Mouse (Mus musculus): ENCODE results near the gene Lmx1b. TPM values are rescaled to one million over a fixed set of nuclear protein-coding genes. Genes with fewer than 3 reads are reported as not detected.

Lmx1b gene
- total RNA-seq, 2 experiments from 2014 or later, result 0.09 TPM; not detected in 1

DNA sequence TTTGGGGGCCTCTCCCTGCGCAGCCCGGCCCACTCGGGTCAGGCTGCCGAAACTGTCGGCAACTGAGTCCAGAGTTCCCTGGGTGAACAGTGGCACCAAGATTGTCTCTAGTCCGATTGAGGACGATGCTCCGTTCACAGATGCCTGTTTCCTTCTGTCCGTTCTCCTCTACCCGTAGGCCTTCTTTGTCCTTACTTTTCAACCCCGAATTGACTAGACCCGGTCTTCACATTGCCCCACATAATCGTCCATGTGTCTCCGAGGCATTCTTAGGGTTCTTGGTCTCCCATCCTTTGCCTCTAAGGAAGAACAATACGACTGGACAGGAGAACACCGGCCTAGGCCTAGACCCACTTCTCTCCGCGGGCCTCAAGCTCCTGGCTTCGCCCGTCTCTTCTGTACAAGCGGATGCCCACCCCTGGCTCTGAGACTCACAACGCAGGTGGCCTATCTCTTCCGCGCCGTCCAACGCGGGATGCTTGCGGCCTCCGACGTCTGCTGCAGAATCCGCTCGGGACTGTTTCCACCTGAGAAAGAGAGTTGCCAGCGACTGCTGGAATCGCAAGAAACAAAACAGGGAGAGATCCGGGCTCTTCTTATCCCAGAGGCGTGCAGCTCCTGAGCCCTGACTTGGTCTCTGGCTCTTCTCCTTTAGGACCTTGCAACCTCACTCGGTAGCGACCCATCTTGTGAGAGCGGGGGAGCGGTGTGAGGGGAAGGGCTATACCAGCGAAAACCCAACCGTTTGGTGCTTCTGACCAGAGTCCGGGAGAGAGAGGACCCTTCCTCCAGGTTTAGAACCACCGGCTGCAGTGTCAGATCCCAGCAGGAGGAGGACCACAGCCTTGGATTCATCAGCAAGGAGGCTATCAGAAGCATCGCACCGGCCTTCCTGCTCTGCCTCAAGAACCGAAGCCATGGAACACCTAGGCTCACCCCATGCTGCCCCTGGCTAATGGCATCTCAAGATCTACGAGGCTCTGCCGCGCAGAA, 3.7 kb upstream of the Lmx1b start:
- no peak for DNase-seq

DNA sequence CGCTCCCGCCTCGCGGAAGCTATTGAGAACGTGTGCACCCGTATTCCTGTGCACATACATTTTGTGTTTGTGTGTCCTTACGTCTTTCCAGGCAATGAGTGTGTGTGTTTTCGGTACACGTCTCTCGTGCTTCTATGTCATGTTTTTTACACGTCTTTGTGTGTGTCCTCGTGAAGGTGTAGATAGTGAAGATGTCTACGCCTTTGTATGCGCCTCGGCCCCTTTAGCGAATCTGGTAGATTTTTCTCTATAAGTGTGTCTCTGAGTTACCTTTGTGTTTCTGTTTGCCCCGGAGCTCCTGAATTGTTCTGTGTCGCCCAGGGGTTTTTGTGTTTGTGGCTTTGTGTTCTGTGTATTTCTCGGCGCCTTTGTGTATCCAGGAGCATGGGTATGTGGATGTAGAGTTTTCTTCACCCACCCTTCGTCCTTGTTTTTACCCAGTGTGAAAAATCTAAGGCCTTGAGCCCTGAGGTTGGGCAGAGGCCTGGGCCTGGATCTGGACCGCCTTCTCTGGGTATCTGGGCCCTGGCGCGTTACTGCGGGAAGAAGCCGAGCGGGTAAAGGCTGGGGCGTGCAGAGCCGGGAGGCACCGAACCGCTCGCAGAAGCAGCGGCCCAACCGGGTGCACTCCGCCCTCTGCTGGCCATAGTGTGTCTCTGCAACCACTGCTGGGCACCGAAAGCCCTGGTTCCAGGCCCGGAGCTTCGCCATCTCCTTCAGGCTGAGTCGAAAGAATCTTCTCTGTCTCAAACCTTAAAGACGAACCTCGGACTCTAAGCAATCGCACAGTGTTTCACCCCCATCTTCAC, 2.5 kb upstream of the Lmx1b start:
- DNase-seq, result peak; percentile 85

DNA sequence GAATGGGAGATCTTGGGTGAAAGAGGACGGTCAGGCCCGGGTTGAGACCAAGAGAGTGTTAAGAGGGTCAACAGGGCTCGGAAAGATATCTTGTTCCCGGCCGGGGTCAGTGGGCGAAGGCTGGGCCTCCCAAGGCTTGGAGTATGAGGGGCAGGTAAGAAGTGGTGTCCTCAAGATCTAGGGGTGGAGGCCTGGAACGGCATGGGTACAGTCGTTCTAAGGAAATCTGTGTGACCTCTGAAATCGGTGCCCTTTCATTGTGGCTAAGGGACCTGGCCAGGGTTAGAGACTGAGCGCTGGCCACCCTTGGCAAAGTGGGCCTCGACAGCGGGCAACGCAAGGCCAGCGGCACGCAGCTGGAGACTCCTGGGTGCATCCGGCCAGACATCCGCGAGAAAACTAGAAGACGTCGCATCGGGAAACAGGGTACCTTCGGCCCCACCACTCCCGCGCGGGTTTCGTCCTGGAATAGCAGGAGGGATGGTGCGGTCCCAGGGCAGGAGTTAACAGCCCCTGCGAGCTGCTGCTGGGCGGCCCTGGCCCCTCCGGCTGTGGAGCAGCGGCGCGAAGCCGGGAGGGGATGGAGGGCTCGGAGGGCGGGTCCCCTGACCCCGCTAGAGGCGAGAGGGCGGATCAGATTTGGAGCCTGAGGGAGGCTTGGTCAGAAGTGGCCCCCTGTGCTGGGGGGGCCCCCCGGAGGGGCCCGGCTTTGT, 1.7 kb upstream of the Lmx1b start:
- no peak for DNase-seq

- DNase-seq, result peak; percentile 55
These were observed 907 bp upstream of the Lmx1b start for GRCm38 (mm10) chr2:33640978-33641858.

DNA sequence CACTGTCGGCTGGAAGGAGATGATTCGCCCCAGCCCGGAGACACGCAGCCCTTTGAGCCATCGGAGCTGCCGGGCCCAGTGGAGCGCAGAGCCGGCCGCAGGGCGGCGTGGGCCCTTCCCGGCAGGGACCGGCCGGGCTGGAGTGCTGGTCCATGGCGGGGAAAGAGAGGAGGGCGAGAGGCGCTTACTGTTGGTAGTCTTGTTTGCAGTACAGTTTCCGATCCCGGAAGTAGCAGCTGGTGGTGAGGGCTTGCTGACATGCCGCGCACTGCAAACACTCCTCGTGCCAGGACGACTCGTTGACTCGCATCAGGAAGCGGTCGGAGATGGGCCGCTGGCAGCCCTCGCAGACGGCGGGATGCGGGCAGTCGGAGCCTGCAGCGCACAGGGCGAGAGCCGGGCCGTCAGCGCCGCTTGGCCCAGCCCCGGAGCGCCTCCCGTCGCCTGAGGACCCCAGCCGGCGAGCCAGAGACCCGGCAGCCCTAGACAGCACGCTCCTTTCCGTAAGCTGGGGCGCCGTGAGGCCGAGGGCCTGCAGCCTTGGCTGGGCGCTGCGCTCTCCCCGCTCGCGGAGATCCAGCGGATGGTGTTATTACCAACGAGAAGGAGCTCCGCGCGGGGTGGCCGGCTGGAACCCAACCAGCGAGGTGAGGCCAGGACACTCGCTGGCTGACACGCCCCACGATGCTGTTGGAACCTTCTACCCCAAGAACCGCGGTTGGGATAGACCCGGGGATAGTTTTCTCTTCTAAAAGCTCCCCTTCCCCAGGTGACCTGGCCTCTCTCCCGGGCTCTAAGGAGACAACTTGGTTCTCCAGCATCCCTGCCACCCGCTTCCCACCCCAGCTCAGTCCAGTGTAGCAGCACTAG, 775 bp downstream of the Lmx1b start:
- DNase-seq, result no peak

GRCm38 (mm10) chr2:33638141-33638733, 2.1 kb downstream of the Lmx1b start:
- DNase-seq, result no peak

DNA sequence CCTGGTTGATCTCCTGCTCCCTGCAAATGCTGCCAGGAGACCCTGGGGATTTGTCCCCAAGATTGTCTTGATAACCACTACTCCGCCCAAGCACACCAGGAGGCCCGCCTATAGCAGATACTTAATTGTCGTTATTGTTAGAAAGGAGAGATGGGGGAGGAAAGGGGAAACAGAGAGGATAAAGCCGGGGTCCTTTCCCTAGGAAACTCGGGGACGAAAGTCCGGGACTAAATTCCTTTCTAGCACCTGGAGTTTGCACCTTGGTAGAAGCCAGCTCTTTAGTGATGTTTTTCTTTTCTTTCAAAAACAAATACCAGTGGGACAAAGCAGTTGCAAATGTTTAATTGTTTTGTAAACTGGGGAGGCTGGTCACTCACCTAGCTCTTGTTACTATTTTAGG, 3.0 kb downstream of the Lmx1b start:
- no peak for DNase-seq

GRCm38 (mm10) chr2:33636628-33637188, 3.6 kb downstream of the Lmx1b start:
- no peak for DNase-seq

DNA sequence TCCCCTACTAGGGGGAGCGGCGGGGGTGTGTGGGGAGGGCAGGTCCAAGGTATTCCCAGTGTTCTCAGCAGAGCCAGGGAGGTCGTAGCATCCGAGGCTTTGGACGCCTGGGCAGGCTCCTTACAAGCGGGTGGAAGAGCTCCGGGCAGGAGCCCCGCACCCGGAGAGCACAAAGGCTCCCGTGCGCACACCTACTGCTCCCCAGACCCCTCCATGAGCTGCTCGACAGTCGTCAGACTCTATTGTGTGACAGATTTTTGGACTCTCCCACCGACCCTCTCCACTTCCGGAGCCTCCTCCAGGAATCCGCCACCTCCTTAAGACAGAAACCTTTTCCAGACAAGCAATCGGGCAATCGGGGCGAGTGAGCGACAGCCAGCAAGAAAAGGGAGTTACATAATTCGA, 4.2 kb downstream of the Lmx1b start:
- DNase-seq, result no peak

GRCm38 (mm10) chr2:33635323-33636116, 4.8 kb downstream of the Lmx1b start:
- DNase-seq, result no peak

DNA sequence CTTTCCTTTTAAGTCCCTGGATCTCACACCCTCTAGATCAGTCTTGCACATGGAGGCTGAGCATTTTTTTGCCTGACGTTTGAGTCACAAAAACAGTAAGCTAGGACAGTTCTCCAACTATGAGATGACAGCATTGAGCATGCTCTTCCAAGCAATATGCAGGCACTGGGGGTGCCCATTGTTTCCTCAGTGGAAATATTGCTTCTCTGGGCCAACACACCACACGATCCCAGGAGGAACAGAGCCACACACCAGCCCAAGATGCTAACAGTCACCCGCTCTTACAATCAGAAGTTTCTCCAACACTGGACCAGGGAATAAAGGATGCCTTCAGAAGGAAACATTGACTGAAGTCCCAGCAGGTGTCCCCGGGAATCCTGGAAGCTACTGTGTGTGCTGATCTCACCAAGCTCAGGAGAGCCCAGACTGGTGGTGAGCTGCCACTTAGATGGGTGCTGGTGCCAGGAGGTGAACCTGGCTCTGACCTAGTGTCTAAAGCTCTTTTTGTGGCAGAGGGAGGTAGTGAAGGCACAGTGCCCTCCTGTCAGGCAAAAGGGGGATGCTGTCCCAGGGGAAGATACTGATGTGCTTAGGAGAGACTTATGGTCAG, 5.7 kb downstream of the Lmx1b start:
- DNase-seq, result no peak

DNA sequence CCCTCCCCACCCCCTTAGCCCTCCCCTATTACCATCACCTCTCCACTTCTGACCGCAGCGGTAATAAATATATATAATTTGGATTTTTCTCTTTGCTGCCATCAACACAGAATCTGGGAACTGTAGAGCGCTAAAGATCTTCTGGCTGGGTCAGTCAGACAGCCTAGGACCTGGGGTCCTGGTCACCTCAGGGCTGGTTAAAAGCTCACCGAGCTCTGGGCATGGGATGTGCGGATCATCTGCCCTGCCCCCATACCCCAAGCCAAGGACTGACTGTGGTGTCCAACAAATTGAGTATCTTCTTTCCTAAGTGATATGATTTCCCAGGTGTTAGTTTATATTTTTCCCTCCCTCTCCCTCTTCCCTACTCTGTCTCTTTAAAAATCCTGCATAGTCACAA, 6.4 kb downstream of the Lmx1b start:
- DNase-seq, result no peak

GRCm38 (mm10) chr2:33633237-33633636, 7.1 kb downstream of the Lmx1b start:
- DNase-seq, result no peak

- DNase-seq, result no peak
These were observed 7.7 kb downstream of the Lmx1b start for GRCm38 (mm10) chr2:33632551-33633059.

DNA sequence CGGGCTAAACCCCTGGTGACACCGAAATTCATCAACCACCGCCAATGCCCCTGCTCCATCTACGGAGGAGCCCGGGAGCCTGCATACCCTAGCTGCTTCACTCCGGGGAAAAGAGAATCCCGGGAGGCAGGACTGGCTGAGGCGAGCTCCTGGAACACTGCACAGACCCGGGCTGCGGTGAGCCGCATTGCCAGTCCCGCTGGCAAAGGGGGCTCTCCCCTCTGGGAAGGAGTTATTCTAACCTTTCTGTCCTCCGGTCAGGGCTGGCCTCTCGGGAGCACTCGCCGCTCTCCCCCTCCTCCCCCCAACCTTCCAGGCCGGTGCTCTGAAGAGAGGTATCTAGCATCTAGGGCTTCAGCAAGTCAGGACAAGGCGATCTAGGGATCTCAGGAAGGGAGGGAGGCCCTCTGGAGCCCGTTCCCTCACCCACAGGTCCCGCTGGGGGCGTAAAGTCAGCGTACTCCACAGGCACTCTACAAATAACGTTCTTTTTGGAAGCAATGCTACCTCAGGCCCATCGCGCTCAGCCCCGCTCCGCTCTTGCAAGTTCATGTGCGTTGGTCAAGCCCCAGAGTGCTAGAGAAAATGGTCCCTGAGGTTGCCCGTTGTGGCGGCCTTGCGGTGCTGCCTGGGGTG, 8.5 kb downstream of the Lmx1b start:
- no peak for DNase-seq

GRCm38 (mm10) chr2:33631022-33631707, 9.1 kb downstream of the Lmx1b start:
- no peak for DNase-seq
